Mouse (Mus musculus): ENCODE results near the gene Cep131. TPM values are rescaled to one million over a fixed set of nuclear protein-coding genes. Genes with fewer than 3 reads are reported as not detected.

Cep131 gene
- polyA plus RNA-seq (2015; fragmentation: Nextera tagmentation; extraction: Ambion mirVana), result 24.2 and 27.3 TPM in 2 replicates

DNA sequence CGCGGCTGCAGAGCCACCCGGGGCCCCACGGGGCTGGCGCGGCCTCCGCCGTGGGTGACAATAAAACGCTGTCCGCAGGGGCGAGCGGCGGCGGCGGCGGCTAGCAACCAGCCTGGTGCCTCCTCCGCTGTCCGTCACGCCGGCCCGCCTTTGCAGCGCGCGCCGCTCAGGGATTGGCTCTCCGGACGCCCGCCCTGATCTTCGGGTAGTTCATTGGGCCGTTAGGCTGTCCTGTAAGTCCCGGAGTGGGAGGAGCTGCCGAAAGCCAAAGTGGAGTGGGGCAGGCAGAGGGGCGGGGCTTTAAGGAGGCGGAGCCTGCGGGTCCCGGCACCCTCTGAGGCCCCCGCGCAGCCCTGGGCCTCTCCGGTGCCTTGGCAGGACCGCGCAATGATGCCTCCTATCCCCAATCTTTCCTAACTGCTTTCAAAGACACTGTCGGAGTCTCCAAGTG lies at the start of gene Cep131:
Gene Cep131 (minus strand): TSS at position 126 of the 451 bp plus-strand sequence.
- ATAC-seq, result peak; percentile 99
- Histone ChIP-seq H3K27ac (ENCODE audit: low read depth, low read length) (peak within 1 kb of the TSS; percentile 88), H3K9me3 (ENCODE audit: control insufficient read depth, low read length) (no peaks in the 10 kb centered on the region), H3K9ac (ENCODE audit: low read depth, low read length) (peak within 1 kb of the TSS; percentile 99), H3K4me1 (ENCODE audit: control insufficient read depth, insufficient read depth, low read depth, low read length) (peaks cover 14% of the 10 kb centered on the region), H3K36me3 (ENCODE audit: control insufficient read depth, insufficient read depth, low read length) (peaks cover 20% of the 10 kb centered on the region), H3K4me2 (ENCODE audit: low read length) (peak within 1 kb of the TSS; percentile 95), H3K4me3 (ENCODE audit: low read length) (peak within 1 kb of the TSS; percentile 95), H3K27me3 (replicated peaks; ENCODE audit: control insufficient read depth, insufficient read depth, low read length) (no peaks in the 10 kb centered on the region)
- WGBS, result under 1% methylated on average over 41 of the region's 42 CpGs

DNA sequence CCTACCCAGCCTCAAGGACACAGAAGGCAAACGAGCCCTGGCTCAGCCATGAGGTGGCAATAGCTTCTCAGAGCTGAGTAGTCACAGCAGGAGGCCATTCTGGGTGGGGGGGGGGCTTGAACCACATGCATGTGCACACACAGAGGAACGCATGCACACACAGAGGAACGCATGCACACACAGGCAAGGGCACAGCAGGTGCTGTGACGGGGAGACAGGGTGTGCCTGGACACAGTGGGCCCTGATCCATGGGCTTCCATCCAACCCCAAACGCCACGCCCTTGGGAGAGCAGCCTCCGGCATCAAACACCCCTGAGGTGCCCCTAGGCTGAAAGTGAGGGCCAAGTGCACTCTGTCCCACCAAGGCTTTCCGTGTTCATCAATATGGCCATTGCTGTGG lies 49.6 kb upstream of the Cep131 start:
- Histone ChIP-seq H3K27ac (ENCODE audit: low read depth, low read length) (no peak overlapping the region), H3K27me3 (replicated peaks; ENCODE audit: control insufficient read depth, insufficient read depth, low read length) (no peaks in the 10 kb centered on the region), H3K9ac (ENCODE audit: low read depth, low read length) (no peak overlapping the region), H3K36me3 (ENCODE audit: control insufficient read depth, insufficient read depth, low read length) (peaks cover 18% of the 10 kb centered on the region), H3K4me2 (ENCODE audit: low read length) (no peak overlapping the region), H3K4me1 (ENCODE audit: control insufficient read depth, insufficient read depth, low read depth, low read length) (peaks cover 6% of the 10 kb centered on the region; the same call in 1 of the 2 replicates), H3K4me3 (ENCODE audit: low read length) (no peak overlapping the region), H3K9me3 (ENCODE audit: control insufficient read depth, low read length) (no peaks in the 10 kb centered on the region)
- 0 out of 2 replicates have a peak, but pooled peaks have one; percentile 27 for ATAC-seq
- WGBS, result 77% methylated on average over 8 of the region's 8 CpGs

DNA sequence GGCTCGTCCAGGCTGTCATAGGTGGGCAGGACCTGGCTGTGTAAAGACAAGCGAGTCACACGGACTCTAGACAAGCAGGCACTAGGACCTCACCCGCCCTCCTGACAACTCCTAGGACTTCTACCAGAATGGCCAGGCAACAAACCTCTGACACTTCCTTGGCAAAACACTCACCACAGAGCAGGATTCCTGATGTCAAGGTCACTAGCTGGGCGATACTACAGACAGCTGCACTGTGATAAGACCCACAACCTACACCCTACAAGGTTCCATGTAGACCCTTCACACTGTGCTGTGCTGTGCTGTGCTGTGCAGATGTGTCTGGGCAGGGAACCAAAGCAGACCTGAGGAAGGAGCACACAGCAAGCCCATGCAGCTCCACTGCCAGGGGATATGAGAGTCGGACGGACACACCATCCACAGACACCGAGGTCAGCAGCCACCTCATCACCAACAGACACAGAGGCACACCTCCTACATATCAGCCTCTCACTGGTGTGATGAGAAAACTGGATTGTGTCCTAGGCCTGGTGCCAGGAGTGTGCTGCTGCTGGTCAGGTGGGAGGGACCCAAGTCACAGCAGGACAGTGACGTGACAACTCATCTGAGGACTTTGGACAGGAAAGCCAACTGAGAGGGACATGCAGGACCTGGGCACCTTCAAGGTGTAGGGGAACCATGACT lies 48.4 kb upstream of the Cep131 start:
- ATAC-seq, result no peak
- Histone ChIP-seq H3K27ac (ENCODE audit: low read depth, low read length) (no peak overlapping the region), H3K4me2 (ENCODE audit: low read length) (no peak overlapping the region), H3K27me3 (replicated peaks; ENCODE audit: control insufficient read depth, insufficient read depth, low read length) (no peaks in the 10 kb centered on the region), H3K9me3 (ENCODE audit: control insufficient read depth, low read length) (no peaks in the 10 kb centered on the region), H3K4me1 (ENCODE audit: control insufficient read depth, insufficient read depth, low read depth, low read length) (peaks cover 6% of the 10 kb centered on the region; the same call in 1 of the 2 replicates), H3K36me3 (ENCODE audit: control insufficient read depth, insufficient read depth, low read length) (peaks cover 18% of the 10 kb centered on the region), H3K4me3 (ENCODE audit: low read length) (no peak overlapping the region), H3K9ac (ENCODE audit: low read depth, low read length) (no peak overlapping the region)
- WGBS, result 93% methylated on average over 9 of the region's 9 CpGs

DNA sequence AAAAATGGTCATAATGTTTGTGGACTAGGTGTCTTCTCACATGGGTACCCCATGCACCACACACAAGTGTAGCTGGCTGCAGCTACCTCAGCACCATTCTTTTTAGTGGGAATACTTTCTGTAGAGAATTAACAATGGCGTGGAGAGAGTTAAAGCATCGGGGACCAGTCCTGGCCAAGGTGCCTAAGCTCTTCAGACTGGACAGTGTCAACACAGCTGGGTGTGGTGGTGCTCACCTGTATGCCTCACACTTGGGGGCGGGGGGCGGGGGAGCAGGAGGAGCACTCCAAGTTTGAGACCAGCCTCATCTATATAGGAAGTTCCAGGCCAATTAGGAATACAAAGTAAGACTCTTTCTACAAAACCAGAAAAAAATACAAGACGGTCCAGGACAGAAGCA lies 47.5 kb upstream of the Cep131 start:
- H3K4me1 ChIP-seq (ENCODE audit: control insufficient read depth, insufficient read depth, low read depth, low read length), result peaks cover 6% of the 10 kb centered on the region; the same call in 1 of the 2 replicates
- WGBS, result 96% methylated on average over 5 of the region's 5 CpGs

DNA sequence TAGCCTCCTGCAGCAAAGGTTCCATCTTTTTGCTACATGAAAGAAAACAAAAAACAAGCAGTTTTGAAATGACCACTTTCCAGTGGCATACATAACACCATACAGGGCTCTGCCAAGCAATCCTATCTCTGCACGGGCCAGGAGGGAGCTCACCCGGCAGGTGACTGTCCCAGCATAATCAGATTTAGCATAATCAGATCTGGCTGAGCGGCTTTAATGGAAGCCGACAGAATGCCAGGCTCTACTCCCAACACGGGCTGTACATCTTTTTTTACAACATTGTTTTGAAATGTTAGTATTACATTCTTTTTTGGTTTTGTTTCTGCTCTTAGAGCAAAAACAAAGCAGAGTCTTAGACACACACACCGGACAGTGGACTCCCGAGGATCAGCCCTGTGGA lies 42.7 kb upstream of the Cep131 start:
- peaks cover 13% of the 10 kb centered on the region for H3K36me3 ChIP-seq (ENCODE audit: control insufficient read depth, insufficient read depth, low read length)
- no peak overlapping the region for H3K4me2 ChIP-seq (ENCODE audit: low read length)
- no peak for ATAC-seq
- H3K27me3 ChIP-seq (replicated peaks; ENCODE audit: control insufficient read depth, insufficient read depth, low read length), result no peaks in the 10 kb centered on the region
- no peak overlapping the region for H3K4me3 ChIP-seq (ENCODE audit: low read length)
- WGBS, result 73% methylated on average over 7 of the region's 7 CpGs
- no peaks in the 10 kb centered on the region for H3K4me1 ChIP-seq (ENCODE audit: control insufficient read depth, insufficient read depth, low read depth, low read length)
- no peak overlapping the region for H3K27ac ChIP-seq (ENCODE audit: low read depth, low read length)
- no peak overlapping the region for H3K9ac ChIP-seq (ENCODE audit: low read depth, low read length)
- H3K9me3 ChIP-seq (ENCODE audit: control insufficient read depth, low read length), result no peaks in the 10 kb centered on the region

More for the DNA sequence above, 47.5 kb upstream of the Cep131 start:
- Histone ChIP-seq H3K9ac (ENCODE audit: low read depth, low read length) (no peak overlapping the region), H3K27ac (ENCODE audit: low read depth, low read length) (no peak overlapping the region), H3K4me2 (ENCODE audit: low read length) (no peak overlapping the region), H3K4me3 (ENCODE audit: low read length) (no peak overlapping the region), H3K27me3 (replicated peaks; ENCODE audit: control insufficient read depth, insufficient read depth, low read length) (no peaks in the 10 kb centered on the region), H3K9me3 (ENCODE audit: control insufficient read depth, low read length) (no peaks in the 10 kb centered on the region), H3K36me3 (ENCODE audit: control insufficient read depth, insufficient read depth, low read length) (peaks cover 18% of the 10 kb centered on the region)
- ATAC-seq, result no peak

DNA sequence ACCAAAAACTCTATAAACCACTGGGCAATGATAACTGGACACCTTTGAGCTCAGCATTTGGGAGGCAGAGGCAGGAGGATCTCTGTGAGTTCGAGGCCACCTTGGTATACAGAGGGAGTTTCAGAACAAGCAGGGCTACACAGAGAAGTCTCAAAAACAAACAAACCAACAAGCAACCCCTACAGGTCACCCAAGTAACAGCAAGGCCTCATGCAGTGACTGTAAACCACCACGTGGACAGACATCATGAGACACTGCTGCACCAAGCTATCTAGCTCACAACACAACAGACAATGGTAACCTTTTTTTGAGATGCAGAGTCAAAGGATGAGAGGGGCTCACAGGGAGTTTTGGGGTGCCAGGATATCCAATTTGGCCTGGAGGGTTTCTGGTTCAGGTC lies 40.2 kb upstream of the Cep131 start:
- Histone ChIP-seq H3K4me1 (ENCODE audit: control insufficient read depth, insufficient read depth, low read depth, low read length) (no peaks in the 10 kb centered on the region), H3K4me3 (ENCODE audit: low read length) (no peak overlapping the region), H3K27me3 (replicated peaks; ENCODE audit: control insufficient read depth, insufficient read depth, low read length) (no peaks in the 10 kb centered on the region), H3K4me2 (ENCODE audit: low read length) (no peak overlapping the region), H3K9me3 (ENCODE audit: control insufficient read depth, low read length) (no peaks in the 10 kb centered on the region), H3K27ac (ENCODE audit: low read depth, low read length) (no peak overlapping the region), H3K36me3 (ENCODE audit: control insufficient read depth, insufficient read depth, low read length) (peaks cover 7% of the 10 kb centered on the region), H3K9ac (ENCODE audit: low read depth, low read length) (no peak overlapping the region)
- 92% methylated on average over 2 of the region's 2 CpGs for WGBS
- no peak for ATAC-seq

DNA sequence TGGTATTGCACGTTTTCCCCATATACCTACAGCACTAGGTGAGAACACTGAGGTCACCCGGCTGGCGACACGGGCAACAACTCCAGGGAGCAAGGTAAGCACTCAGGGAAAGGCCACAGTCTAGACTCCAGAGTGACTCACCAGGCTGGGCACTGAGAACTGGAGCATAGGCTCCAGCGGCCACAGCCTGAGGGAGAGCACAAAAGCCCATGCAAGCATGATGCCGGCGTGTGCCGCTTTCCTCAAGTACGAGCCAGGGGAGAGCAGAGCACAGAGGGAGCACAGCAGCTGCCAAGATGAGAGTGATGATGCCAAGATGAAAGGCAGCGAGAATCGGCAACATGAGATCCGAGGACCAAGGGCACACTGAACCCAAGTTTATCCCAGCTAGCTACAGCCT lies 35.5 kb upstream of the Cep131 start:
- no peak for ATAC-seq
- Histone ChIP-seq H3K27me3 (replicated peaks; ENCODE audit: control insufficient read depth, insufficient read depth, low read length) (no peaks in the 10 kb centered on the region), H3K27ac (ENCODE audit: low read depth, low read length) (no peak overlapping the region), H3K9me3 (ENCODE audit: control insufficient read depth, low read length) (no peaks in the 10 kb centered on the region), H3K36me3 (ENCODE audit: control insufficient read depth, insufficient read depth, low read length) (peaks cover 3% of the 10 kb centered on the region), H3K4me1 (ENCODE audit: control insufficient read depth, insufficient read depth, low read depth, low read length) (peaks cover 14% of the 10 kb centered on the region), H3K9ac (ENCODE audit: low read depth, low read length) (no peak overlapping the region), H3K4me2 (ENCODE audit: low read length) (no peak overlapping the region), H3K4me3 (ENCODE audit: low read length) (no peak overlapping the region)
- WGBS, result 74% methylated on average over 12 of the region's 12 CpGs

DNA sequence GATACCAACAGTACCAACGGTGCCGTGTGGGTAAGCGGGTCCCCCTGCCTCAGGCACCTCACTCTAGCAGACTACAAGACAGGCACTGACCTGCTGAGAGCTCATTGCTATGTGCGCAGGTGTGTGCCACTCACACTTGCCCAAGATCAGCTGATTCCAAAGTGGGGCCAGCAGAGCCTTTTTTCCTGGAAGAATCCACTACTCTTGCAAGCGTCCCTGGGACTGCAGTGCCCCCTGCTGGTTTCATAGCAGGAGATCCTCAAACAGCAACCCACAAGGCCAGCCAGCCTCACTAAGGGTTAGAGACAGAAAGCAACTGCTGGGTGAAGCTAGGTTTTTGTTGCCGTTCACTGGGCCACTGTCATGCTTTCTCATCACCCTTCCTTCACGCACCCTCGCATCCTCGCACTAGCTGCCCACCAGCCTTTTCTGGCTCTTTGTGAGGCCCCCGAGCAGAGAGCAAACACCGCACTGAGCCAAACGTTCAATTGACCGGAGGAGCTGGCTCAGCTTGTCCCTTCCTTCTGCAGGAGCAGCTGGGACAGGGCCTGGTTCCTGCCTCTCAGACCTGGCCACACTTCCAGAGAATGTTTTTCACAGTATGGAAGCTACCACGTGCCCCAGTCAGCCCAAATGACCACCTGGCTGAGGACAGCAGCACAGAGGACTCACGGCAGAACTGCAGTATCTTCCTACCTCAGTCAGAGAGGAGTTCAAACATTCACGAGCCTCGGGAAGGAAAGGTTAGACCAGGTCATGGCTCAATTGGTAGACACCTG lies 34.2 kb upstream of the Cep131 start:
- 0 out of 2 replicates have a peak, but pooled peaks have one; percentile 29 for ATAC-seq
- Histone ChIP-seq H3K4me1 (ENCODE audit: control insufficient read depth, insufficient read depth, low read depth, low read length) (peaks cover 14% of the 10 kb centered on the region), H3K27ac (ENCODE audit: low read depth, low read length) (0 out of 2 replicates have a peak overlapping the region, but pooled peaks have one; percentile 16)

DNA sequence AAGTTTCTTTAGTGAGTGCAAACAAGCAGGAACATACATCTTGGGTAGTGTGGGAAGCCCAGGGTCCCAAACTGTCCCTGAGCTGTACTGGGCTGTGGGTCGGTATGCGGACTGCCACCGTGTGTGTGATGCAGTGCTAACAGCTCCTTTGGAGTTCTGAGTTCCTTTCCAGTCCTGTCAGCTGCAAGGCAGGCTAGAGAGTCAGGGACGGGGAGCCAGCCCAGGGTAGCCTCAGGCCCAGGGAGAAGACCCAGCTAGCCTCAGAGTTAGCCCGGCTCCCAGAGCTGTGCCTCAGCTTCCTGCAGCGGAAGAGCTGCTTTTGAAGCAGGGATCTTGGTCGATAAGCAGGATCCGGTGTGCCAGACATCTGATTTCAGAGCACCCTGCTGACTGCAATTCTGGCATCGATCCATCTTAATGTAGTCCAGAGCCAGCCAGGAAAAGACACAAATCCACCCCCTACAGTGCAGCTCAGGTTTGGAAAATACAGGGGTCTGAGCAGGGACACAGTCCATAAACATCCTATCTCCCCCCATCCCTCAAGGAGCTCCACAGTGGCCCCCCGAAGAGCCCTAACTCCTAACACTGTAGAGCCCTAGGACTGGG lies 33.4 kb upstream of the Cep131 start:
- Histone ChIP-seq H3K27me3 (replicated peaks; ENCODE audit: control insufficient read depth, insufficient read depth, low read length) (no peaks in the 10 kb centered on the region), H3K36me3 (ENCODE audit: control insufficient read depth, insufficient read depth, low read length) (peaks cover 3% of the 10 kb centered on the region), H3K4me2 (ENCODE audit: low read length) (no peak overlapping the region), H3K4me3 (ENCODE audit: low read length) (no peak overlapping the region), H3K9ac (ENCODE audit: low read depth, low read length) (no peak overlapping the region), H3K27ac (ENCODE audit: low read depth, low read length) (peak overlapping the region; percentile 18; the same call in 1 of the 2 replicates), H3K9me3 (ENCODE audit: control insufficient read depth, low read length) (no peaks in the 10 kb centered on the region), H3K4me1 (ENCODE audit: control insufficient read depth, insufficient read depth, low read depth, low read length) (peaks cover 14% of the 10 kb centered on the region)
- WGBS, result 64% methylated on average over 10 of the region's 10 CpGs
- ATAC-seq, result peak; percentile 28; the same call in 1 of the 2 replicates

More for the DNA sequence above, 34.2 kb upstream of the Cep131 start:
- no peaks in the 10 kb centered on the region for H3K27me3 ChIP-seq (replicated peaks; ENCODE audit: control insufficient read depth, insufficient read depth, low read length)
- WGBS, result 76% methylated on average over 17 of the region's 17 CpGs
- H3K9me3 ChIP-seq (ENCODE audit: control insufficient read depth, low read length), result no peaks in the 10 kb centered on the region
- no peak overlapping the region for H3K9ac ChIP-seq (ENCODE audit: low read depth, low read length)
- H3K36me3 ChIP-seq (ENCODE audit: control insufficient read depth, insufficient read depth, low read length), result peaks cover 3% of the 10 kb centered on the region
- no peak overlapping the region for H3K4me3 ChIP-seq (ENCODE audit: low read length)
- H3K4me2 ChIP-seq (ENCODE audit: low read length), result no peak overlapping the region

All from hindbrain, embryonic 16.5 days (tissue).